Mouse (Mus musculus): ENCODE measurements around the gene Orm1. TPM values are rescaled to one million over a fixed set of nuclear protein-coding genes. Genes with fewer than 3 reads are reported as not detected.

Orm1 gene
- total RNA-seq, 2 experiments from 2014 or later = 0.36 to 0.44 TPM

- DNase-seq = no peak
- intact Hi-C loops (cut with DNase I) = no loop called here
These were observed 47.0 kb downstream of the Orm1 start for GRCm38 (mm10) chr4:63391322-63391721.

Other genes starting within 250 kb of the Orm1 start
- under 1 TPM in 1 of 2 experiments, not detected in 1; 0.41 TPM for gene Ambp, start 189.8 kb upstream of the Orm1 start, total RNA-seq (2021)
- gene Kif12, start 172.4 kb upstream of the Orm1 start, total RNA-seq (2021) = not detected
- gene Col27a1, start 130.6 kb upstream of the Orm1 start, total RNA-seq (2021) = under 1 TPM; 0.61 to 0.64 TPM
- gene Orm3, start 11.6 kb downstream of the Orm1 start, total RNA-seq (2021) = not detected
- gene Orm2, start 17.9 kb downstream of the Orm1 start, total RNA-seq (2021) = under 1 TPM in 1 of 2 experiments, not detected in 1; 0.36 TPM
- 1 to 10 TPM; 1.4 to 1.5 TPM for gene Akna, start 58.8 kb downstream of the Orm1 start, total RNA-seq (2021)
- gene Whrn, start 151.4 kb downstream of the Orm1 start, total RNA-seq (2021) = 1 to 10 TPM; 2.2 to 2.5 TPM
- gene Atp6v1g1, start 200.2 kb downstream of the Orm1 start, total RNA-seq (2021) = 100 to 1,000 TPM; 209 to 253 TPM
- gene Tmem268, start 214.2 kb downstream of the Orm1 start, total RNA-seq (2021) = 10 to 100 TPM; 14.0 to 14.5 TPM

Data from gastrocnemius, postnatal 36 days (tissue).